Mouse (Mus musculus): ENCODE measurements around the gene Fat1.

- TF ChIP-seq POLR2A (IDR thresholded peaks at IDR 0.05; ENCODE audit: insufficient read depth, low read length) (no peak), CTCF (IDR thresholded peaks at IDR 0.05; ENCODE audit: low read depth, low read length) (no peak)
Observed at GRCm38 (mm10) chr8:44938643-44938979, 3.4 kb downstream of the Fat1 start.

All from ES-Bruce4 (cell line).